Mouse (Mus musculus) lung, embryonic 16.5 days (tissue): Measurements from ENCODE around the gene Trmu. TPM values are rescaled to one million over a fixed set of nuclear protein-coding genes. Genes with fewer than 3 reads are reported as not detected.

Experiments used
- polyA plus RNA-seq: library from polyadenylated mRNA; unstranded; fragments of >200 nt; fragmentation: Nextera tagmentation; extraction: Ambion mirVana; gene quantifications from 2 replicates; pipeline ENCODE4 v1.2.1, GENCODE M21; 2015

Gene Trmu
- polyA plus RNA-seq, 1 experiment from 2014 or later: 41.6 TPM

Other genes starting within 250 kb of the Trmu start
- gene Ppara, start 144.3 kb upstream of the Trmu start, polyA plus RNA-seq: 5.2 and 5.9 TPM in 2 replicates
- 33.8 and 43.5 TPM in 2 replicates for gene Cdpf1, start 67.6 kb upstream of the Trmu start, polyA plus RNA-seq
- gene Pkdrej, start 57.6 kb upstream of the Trmu start, polyA plus RNA-seq: 0.10 and 0.14 TPM in 2 replicates
- gene Ttc38, start 47.0 kb upstream of the Trmu start, polyA plus RNA-seq: 6.4 and 6.8 TPM in 2 replicates
- 30.5 and 32.5 TPM in 2 replicates for gene Gtse1, start 19.6 kb upstream of the Trmu start, polyA plus RNA-seq
- gene Celsr1, start 154.5 kb downstream of the Trmu start, polyA plus RNA-seq: 3.5 and 3.6 TPM in 2 replicates
- 9.2 and 11.2 TPM in 2 replicates for gene Gramd4, start 178.4 kb downstream of the Trmu start, polyA plus RNA-seq